Mouse (Mus musculus): ENCODE data around the gene Med16.

Gene Med16

GRCm38 (mm10) chr10:79908167-79909091 is at the start of gene Med16:
Gene Med16, minus strand, starts transcription at chr10:79908923.
- peak; percentile 84 for ATAC-seq (ENCODE audit: low TSS enrichment)

DNA sequence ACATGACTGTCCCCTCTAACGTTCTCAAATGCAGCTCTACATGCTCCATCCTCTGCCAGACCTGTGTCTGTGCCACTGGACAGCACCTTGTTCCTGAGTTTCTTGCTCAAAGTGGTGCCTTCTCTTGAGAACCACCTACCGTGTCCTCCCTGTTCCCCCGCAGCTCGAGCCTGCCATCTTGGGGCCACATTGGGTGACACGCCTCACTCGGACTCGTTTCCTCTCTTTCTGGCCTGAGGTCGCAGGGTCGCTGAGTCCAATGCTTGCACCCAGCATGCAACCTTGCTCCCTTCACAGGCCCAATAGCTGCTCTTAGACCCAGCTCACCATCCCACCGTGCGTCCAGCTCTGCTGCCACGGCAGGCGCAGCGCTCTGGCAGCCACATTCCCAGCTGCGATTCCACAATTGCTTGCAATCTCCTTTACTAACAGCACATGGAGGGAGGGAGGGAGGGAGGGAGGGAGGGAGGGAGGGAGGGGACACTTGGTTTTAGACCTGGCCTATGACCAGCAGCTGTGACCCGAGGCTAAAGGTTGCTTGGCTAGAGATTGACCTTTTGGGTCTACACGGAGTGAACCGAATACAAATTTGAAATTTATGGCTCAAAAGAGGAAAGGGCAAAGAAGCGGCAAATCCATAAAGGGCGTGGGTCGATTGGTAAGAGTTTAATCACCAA is 49.6 kb upstream of the Med16 start:
- 0 out of 2 replicates have a peak, but pooled peaks have one; percentile 32 for ATAC-seq (ENCODE audit: low TSS enrichment)

GRCm38 (mm10) chr10:79956643-79957154 is 48.0 kb upstream of the Med16 start:
- ATAC-seq (ENCODE audit: low TSS enrichment): no peak

DNA sequence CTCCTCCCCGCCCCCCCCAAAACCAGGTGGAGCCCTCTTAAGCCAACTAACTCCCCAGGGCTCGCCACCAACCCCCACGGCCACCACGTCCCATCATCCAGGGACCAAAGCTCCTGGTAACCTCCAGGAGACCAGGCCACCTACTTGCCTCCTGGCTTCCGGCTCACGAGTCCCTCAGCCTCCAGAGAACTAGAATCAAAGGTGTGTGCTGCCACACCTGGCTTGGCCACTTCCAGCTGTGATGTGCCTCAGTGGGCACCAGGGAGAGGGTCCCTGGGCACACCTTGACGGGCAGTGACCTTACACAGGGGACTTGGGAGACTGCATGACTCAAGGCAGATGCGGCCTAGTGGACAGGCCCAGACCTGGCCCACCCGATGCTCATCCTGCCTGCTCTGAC is 47.0 kb upstream of the Med16 start:
- ATAC-seq (ENCODE audit: low TSS enrichment): no peak

DNA sequence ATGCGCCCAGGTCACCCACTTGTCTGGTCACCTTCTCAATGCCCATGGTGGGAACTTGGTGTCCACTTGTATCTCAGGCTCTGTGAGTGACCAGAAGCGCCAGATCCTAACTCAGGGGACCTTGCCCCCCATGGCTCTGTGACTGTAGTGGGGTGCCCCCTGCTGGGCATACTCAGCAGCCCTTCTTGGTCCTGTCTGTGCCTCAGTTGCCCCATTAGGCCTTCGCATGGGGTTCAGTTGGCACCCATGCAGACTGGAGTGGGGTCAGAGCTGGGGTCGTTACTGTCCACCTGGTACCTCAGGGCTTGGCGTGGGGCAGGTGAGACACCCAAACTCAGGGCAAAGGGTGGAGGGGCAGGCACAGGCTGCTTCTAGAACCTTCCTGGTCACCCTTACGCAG is 45.2 kb upstream of the Med16 start:
- ATAC-seq (ENCODE audit: low TSS enrichment): no peak

- no peak for ATAC-seq (ENCODE audit: low TSS enrichment)
Measured at GRCm38 (mm10) chr10:79950661-79951060, 41.9 kb upstream of the Med16 start.

DNA sequence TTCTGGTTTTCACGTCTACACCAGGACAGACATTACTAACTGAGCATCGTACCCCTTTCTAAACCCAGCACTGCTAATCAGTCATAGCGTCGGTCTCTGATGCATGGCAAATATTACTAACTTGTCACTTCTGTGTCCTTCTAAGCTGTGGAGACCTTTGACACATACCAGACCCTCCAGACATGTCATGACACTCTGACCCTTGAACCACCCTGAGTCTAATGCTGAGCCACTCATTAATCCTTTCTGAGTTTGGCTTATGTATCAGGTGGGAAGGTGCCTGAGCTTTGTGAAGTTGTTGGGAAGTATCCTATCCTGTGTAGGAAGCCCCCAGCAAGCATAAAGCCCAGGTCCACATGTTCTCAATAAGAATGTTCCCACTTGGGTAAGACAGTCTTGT is 41.1 kb upstream of the Med16 start:
- ATAC-seq (ENCODE audit: low TSS enrichment): no peak

DNA sequence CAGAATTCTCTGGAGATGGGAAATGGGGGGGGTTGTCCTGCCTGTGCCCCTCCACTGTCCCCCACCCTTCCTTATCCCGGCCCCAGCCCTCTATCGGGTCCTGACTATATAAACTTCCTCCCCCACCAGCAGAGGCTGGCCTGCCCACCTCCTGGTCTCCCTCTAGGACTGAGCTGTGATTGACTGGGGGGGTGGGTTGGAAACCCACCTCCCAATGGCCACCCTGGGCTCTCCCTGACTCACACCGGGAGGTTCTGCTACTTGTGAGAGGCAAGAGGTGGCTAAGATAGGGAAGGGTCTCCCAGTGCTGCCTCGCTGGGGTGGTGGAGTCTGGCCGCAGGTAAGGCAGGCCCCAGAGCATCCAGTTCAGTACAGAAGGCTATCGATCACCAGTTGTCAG is 38.8 kb upstream of the Med16 start:
- no peak for ATAC-seq (ENCODE audit: low TSS enrichment)

GRCm38 (mm10) chr10:79946752-79947322 is 38.1 kb upstream of the Med16 start:
- ATAC-seq (ENCODE audit: low TSS enrichment): no peak

DNA sequence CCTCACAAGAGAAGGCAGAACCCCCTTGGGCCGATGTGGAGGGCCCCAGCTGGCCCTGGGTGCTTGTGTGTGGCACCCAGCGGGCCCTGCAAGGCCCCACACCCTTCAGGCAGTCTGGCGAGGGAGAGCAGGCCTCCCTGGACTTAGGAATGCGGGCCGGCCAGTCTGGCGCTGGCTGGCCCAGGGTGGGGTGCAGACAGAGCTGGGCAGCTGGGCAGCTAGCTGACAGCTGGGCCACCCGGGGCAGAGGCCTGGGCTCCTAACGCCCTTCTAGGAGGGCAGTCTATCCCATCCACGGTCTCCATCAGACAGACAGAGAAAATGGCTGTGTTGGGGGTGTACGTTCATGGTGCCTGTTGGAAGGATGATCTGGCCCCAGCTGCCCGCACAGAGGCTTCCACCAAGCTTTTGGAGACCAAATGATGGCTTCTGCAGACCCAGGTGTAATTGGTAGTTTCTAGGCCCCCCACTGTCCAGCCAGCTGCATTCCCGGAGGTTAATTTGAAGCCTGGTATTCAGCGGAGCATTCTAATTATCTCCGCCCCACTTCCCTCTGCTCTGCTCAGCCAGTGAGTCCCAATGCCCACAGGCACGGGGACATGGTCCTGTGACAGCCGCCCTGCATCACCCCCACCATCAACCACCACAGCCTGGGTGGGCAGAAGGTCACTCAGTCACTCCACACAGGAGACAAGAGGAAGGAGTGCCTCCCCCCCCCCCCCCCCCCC is 36.9 kb upstream of the Med16 start:
- ATAC-seq (ENCODE audit: low TSS enrichment): no peak

DNA sequence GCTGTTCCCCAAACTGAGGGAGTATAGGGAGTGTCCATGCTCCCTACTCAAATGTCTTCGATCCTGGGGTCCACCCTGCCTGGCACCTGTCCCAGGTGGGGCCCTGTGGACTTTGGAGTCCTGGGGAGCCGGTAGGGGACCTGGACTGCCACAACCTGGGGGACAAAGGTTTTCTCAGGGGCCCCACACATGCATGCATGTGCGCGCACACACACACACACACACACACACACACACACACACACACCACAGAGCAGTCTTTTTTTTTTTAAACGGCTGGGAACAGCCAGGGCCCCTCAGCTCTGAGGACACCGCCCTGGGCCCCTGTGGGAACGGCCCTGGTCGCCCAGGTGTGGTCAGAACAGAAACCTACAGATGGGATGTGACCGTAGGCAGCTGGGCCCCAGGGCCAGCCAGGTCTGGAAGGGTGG is 34.8 kb upstream of the Med16 start:
- ATAC-seq (ENCODE audit: low TSS enrichment): no peak

DNA sequence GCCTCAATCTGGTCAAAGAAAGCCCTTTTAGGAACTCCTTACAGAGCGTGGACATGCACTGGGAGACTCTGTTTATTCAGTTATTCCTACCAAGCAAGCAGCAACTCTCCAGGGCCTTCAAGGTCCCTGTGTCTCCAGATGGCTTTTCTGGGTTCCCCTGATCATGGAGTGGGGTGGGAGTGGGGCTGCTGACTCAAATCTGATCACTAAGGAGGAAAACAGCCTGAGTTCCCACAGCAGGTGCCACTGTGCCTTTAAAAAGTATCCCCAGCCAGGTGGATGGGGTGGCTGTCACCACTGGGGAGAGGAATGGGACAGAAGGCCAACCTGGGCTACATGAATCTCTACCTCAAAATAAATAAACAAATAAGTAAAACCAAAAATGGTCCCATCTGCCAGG is 34.3 kb upstream of the Med16 start:
- ATAC-seq (ENCODE audit: low TSS enrichment): no peak

DNA sequence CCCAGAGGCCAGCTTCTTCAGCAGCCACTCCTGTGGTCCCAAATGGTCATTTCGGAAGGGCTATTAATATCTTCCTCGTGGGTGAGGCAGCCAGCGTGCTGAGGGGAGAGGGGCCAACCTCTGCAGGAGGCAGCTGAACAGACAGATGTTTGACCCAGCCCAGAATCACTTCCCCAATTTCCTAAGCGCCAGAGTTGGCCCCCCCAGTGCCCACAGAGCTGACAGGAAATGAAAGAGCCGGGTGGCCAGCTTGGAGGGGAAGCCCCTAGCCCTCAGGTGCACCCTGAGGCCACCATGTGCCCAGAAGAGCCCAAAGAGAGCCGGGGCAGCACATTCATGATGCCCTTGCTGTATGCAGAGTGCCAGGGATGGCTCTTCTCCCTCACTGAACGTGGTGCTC is 32.0 kb upstream of the Med16 start:
- no peak for ATAC-seq (ENCODE audit: low TSS enrichment)

GRCm38 (mm10) chr10:79937775-79938526 is 29.2 kb upstream of the Med16 start:
- ATAC-seq (ENCODE audit: low TSS enrichment): no peak

DNA sequence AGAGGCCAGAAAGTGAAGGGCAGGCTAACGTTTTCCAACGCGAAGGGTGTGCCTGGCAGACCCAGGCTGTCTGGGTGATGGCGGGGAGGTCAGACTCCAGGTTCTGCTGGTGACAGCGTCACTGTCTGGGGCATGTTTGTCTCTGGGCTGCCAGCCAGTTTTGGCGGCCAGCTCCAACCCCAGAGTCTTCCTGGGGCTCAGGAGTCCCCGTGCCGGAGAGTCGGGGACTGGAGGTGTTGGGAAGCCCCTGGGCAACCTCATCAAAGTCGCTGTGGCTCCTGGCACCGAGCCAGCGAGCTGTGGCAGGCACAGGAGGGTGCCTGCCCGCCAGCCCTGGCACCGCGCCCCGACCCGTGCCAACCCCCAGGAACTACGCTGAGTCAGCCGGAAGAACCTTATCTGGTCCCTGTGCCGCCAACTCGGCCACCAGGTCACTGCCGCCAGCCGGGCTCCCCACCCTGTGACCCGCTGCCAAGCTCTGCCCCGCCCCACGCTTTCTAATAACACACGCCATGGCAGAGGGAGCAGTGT is 28.3 kb upstream of the Med16 start:
- ATAC-seq (ENCODE audit: low TSS enrichment): no peak

DNA sequence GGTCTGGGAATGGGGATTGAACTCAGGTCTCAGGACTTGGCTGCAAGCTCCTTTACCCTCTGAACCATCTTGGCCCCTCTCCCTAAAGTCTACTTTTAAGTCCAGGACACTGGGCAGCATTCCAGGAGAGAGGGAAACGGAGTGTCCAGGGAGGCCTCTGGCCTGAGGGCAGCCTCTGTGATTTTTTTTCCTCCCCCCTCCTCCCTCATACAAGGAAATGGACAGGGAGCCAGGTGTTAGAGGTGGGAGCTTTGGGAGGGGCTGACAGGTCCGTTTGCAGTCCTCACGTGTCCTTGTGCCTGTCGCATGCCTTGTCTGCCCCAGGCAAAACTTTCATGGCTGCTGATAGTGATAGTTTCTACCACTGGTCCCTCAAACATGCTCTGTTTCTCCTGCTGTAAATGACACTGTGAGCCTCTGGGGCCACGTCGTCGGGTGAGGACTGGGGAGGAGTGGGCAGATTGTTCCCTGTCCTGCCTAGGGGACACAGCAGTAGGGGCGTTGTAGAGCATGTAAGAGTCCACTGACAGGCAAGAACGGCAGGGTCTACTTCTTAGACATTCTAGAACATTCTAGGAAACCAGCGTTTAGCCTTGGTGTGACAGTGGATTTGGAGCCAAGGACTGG is 27.7 kb upstream of the Med16 start:
- ATAC-seq (ENCODE audit: low TSS enrichment): no peak

GRCm38 (mm10) chr10:79934794-79935569 is 26.3 kb upstream of the Med16 start:
- no peak for ATAC-seq (ENCODE audit: low TSS enrichment)

GRCm38 (mm10) chr10:79934272-79934721 is 25.6 kb upstream of the Med16 start:
- peak; percentile 60 for ATAC-seq (ENCODE audit: low TSS enrichment)

GRCm38 (mm10) chr10:79933861-79934260 is 25.1 kb upstream of the Med16 start:
- ATAC-seq (ENCODE audit: low TSS enrichment): no peak

Measured in frontal cortex, adult (tissue).